Mouse (Mus musculus) liver, embryonic 14.5 days (tissue): Measurements from ENCODE around the gene Rcor1. TPM values are rescaled to one million over a fixed set of nuclear protein-coding genes. Genes with fewer than 3 reads are reported as not detected.

Experiments
- ATAC-seq: fragments of 200-750 bp; cut with Nextera tagmentation; 2 replicates; pipeline ENCODE4 v1.8.0; 2017; ENCODE audit warnings: moderate number of reproducible peaks, mild to moderate bottlenecking, moderate library complexity; ENCODE audit not compliant: insufficient read depth
- DNase-seq, 3 experiments: peaks; one replicate each; pipeline ENCODE4 v3.0.0-alpha.2; 2012 to 2013; ENCODE audit warnings: low read depth in 3 of 3, low spot score in 3 of 3
- H3K27ac ChIP-seq: fragments of 300-500 bp; sonication (generic); 2 replicates; pipeline ENCODE4 v1.5.1; 2014; ENCODE audit warnings: moderate library complexity, mild to moderate bottlenecking, control low read depth, inconsistent platforms
- H3K27me3 ChIP-seq: fragments of 300-500 bp; sonication (generic); 2 replicates; pipeline ENCODE4 v1.6.1; 2014; ENCODE audit warnings: mild to moderate bottlenecking, low read length, moderate library complexity; ENCODE audit not compliant: control insufficient read depth, insufficient read depth
- H3K36me3 ChIP-seq: fragments of 300-500 bp; sonication (generic); replicated peaks from 2 replicates; pipeline ENCODE4 v1.6.1; 2014; ENCODE audit warnings: low read depth; ENCODE audit not compliant: control insufficient read depth, insufficient read depth
- H3K4me1 ChIP-seq, 2 experiments: fragments of 200-500 bp in 1 of 2; fragments of 300-500 bp in 1 of 2; sonication (generic) in 1 of 2; replicated peaks; 2 replicates each; pipeline ENCODE4 v1.6.1; 2012 to 2014; ENCODE audit warnings: antibody characterized with exemption in 1 of 2, inconsistent platforms in 1 of 2, low read length in 1 of 2; ENCODE audit not compliant: control insufficient read depth in 2 of 2, insufficient read depth in 2 of 2
- H3K4me2 ChIP-seq: fragments of 300-500 bp; sonication (generic); 2 replicates; pipeline ENCODE4 v1.6.1; 2014; ENCODE audit warnings: low read depth, mild to moderate bottlenecking, control low read depth, moderate library complexity
- H3K4me3 ChIP-seq, 2 experiments: fragments of 200-500 bp in 1 of 2; fragments of 300-500 bp in 1 of 2; sonication (generic) in 1 of 2; 2 replicates each; pipeline ENCODE4 v1.5.1; 2012 to 2014; ENCODE audit warnings: low read depth in 2 of 2, low read length in 2 of 2, mild to moderate bottlenecking in 2 of 2, control low read depth in 1 of 2, inconsistent platforms in 1 of 2, moderate library complexity in 1 of 2; ENCODE audit not compliant: insufficient read depth in 1 of 2
- H3K9ac ChIP-seq: fragments of 300-500 bp; sonication (generic); replicated peaks from 2 replicates; pipeline ENCODE4 v1.6.1; 2014; ENCODE audit warnings: mild to moderate bottlenecking, control low read depth, moderate library complexity
- H3K9me3 ChIP-seq: fragments of 300-500 bp; sonication (generic); 2 replicates; pipeline ENCODE4 v1.6.1; 2016; ENCODE audit warnings: low read length, mixed read lengths; ENCODE audit not compliant: control insufficient read depth
- CTCF ChIP-seq: IDR thresholded peaks from 2 replicates; pipeline ENCODE4 v1.5.1; 2016; ENCODE audit warnings: antibody characterized with exemption, low read depth, control low read depth
- EP300 ChIP-seq: IDR thresholded peaks from 2 replicates; pipeline ENCODE4 v1.6.1; 2016; ENCODE audit warnings: antibody characterized with exemption, low read depth
- WGBS: fragments of 180-500 bp; shearing (Covaris S2); extraction: QIAGEN DNeasy Blood & Tissue Kit; methylation state at CpG from one replicate; pipeline ENCODE4 v1.1.7; 2014; ENCODE audit not compliant: insufficient replicate concordance; 5-methylcytosine and 5-hydroxymethylcytosine counted together
- polyA plus RNA-seq, 2 experiments: library from polyadenylated mRNA; depleted of rRNA in 1 of 2; stranded (reverse) in 1 of 2; unstranded in 1 of 2; fragments of >200 nt; fragmentation: Nextera tagmentation in 1 of 2; extraction: Ambion mirVana in 1 of 2; gene quantifications; 2 replicates each; pipeline versions ENCODE4 v1.2.1 to v1.2.3; 2012 to 2014

Rcor1 gene
- polyA plus RNA-seq, 2 experiments = 5.8 to 9.1 TPM

DNA sequence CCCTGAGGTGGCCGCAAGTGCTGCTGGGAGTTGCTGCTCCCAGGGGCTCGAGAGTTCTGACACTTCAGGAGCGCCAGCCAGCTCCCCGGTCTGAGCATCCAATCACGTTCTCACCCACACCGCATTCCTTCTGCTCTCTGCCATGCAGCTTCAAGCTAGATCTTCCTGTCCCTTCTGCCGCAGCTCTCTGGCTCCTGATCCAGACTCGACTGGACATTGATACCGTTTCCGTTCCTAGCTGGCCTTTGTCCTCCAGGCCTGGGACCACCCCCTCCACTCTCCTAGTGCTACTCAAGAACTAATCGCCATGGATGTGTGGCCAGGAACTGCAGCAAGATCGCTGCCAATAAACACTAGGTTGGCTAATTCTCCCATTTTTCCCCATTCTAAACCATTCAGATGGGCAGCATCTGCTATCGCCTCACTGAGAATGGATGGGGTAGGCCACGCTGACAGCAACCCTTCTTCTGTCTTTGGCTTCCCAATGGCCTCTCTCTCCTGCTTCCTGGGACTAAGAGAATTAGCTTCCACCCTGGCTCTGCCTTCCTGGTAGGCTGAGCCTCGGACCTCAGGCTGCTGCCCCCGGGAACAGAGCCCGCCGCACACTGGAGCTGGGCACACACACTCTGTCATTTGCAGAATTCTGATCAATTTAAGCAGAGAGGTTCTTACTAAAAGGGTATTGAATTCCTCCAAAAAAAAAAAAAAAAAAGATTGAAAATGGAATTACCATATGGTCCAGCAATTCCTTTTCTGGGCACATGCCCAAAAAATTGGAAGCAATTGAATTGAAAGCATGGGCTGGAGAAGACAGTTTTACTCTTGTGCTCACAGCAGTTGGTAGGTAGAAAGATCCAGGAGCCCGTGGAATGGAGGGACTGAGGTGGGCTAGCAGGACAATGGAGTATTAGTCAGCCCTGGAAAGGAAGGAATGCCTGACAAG lies 95.9 kb downstream of the Rcor1 start:
- H3K27me3 ChIP-seq = no peaks in the 10 kb centered on the region
- no peaks in the 10 kb centered on the region for H3K36me3 ChIP-seq
- 70% methylated on average over 19 of the region's 19 CpGs for WGBS
- H3K4me2 ChIP-seq = no peak overlapping the region
- 0 out of 4 replicates have a peak, but pooled peaks cover 0 to 2% of the 10 kb centered on the region in 2 experiments for H3K4me1 ChIP-seq
- H3K9ac ChIP-seq = no peak overlapping the region
- no peak overlapping the region for H3K27ac ChIP-seq
- no peaks in the 10 kb centered on the region for H3K9me3 ChIP-seq
- DNase-seq (no peak), ATAC-seq (no peak)
- no peak overlapping the region for H3K4me3 ChIP-seq
- TF ChIP-seq EP300 = no peak
- no peak for TF ChIP-seq CTCF

GRCm38 (mm10) chr12:111135953-111136352 lies 96.8 kb downstream of the Rcor1 start:
- no peaks in the 10 kb centered on the region for H3K27me3 ChIP-seq
- no peak overlapping the region for H3K9ac ChIP-seq
- no peaks in the 10 kb centered on the region for H3K36me3 ChIP-seq
- H3K9me3 ChIP-seq = no peaks in the 10 kb centered on the region
- no peak for DNase-seq
- 57% methylated on average over 3 of the region's 3 CpGs for WGBS
- no peak overlapping the region for H3K27ac ChIP-seq
- TF ChIP-seq EP300 (no peak), CTCF (no peak)
- no peak overlapping the region for H3K4me2 ChIP-seq
- H3K4me3 ChIP-seq = no peak overlapping the region
- no peak for ATAC-seq
- H3K4me1 ChIP-seq = 0 out of 4 replicates have a peak, but pooled peaks cover 0 to 2% of the 10 kb centered on the region in 2 experiments

DNA sequence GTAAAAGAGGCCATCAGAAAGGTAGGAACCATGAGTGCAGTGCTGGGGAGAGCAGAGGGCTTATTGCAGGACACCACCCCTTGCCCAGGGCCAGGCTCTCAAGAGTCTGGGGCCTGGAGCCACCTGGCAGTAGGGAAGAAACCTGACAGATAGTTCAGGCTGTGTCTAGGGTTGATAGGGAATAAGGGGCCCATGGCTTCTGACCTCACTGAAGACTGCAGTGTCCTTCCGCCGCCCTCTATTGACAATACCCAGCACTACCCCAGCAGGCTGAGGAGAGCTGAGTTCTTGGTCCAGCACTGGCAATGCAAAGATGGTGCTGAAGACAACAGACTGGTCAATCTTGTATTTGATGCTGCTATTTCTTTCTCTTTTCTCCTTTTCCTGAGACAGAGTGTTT lies 97.9 kb downstream of the Rcor1 start:
- TF ChIP-seq EP300 (no peak), CTCF (peak; percentile 64)
- Histone ChIP-seq H3K4me2 (no peak overlapping the region), H3K4me3 (no peak overlapping the region), H3K9ac (no peak overlapping the region), H3K4me1 (0 out of 4 replicates have a peak, but pooled peaks cover 0 to 2% of the 10 kb centered on the region in 2 experiments), H3K9me3 (no peaks in the 10 kb centered on the region), H3K27me3 (no peaks in the 10 kb centered on the region), H3K36me3 (no peaks in the 10 kb centered on the region), H3K27ac (no peak overlapping the region)
- no peak for DNase-seq
- peak; percentile 31; the same call in 1 of the 2 replicates for ATAC-seq
- 56% methylated on average over 2 of the region's 2 CpGs for WGBS

DNA sequence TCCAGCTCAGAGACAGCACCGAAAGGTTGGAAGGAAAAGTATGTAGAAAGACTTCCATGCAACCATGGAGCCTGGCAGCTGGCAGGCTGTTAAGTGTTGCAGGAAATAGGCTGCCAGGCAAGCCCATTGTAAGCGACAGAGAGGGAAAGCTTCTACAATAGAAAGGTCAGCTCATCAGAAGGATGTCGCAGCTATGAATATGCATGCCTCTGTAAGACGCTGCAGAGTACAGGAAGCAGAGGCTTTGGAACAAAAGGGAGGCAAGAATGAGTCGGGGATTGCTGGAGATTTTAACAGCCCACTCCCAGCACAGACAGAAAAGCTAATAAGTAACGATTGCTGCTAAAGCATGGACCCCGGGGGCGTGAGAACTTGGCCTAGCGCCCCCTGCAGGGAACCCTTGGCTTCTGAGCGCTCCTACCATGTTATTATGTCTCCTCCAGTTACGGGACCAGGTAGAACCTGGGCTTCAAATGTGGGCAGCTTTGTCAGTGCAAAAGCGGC lies 103.9 kb downstream of the Rcor1 start:
- TF ChIP-seq CTCF (peak; percentile 55), EP300 (no peak)
- WGBS = 20% methylated on average over 12 of the region's 12 CpGs
- no peak for DNase-seq

DNA sequence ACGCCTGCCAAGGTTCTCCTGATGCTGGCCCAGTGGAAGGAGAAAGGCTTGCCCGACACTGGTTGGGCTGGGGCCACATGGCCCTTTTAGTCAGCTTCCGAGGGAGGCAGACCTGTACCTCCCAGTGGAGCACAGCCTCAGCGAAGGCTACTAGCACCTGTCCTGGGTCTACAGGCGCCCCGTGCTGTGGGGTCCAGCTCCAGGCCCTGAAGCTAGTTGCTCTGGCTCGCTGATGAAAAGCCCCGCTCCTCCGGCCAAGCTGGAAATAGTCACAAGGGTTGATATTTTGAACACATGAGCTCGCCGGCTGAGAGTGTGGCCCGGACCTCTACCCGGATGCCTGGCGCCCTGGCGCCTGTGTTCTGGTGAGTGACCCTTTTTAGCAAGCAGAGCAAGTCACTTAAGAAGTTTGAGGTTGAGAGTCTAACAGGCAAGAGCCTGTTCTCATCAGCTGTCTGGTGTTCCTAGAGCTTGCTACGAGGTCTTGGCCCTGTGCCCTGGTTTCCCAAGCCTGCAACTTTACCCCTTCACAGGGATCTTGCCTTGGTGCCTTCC lies 104.4 kb downstream of the Rcor1 start:
- 68% methylated on average over 16 of the region's 16 CpGs for WGBS
- Histone ChIP-seq H3K4me2 (no peak overlapping the region), H3K27me3 (no peaks in the 10 kb centered on the region), H3K9ac (no peak overlapping the region), H3K4me1 (no peaks in the 10 kb centered on the region; a peak in 1 of 4 replicates), H3K27ac (no peak overlapping the region), H3K36me3 (no peaks in the 10 kb centered on the region), H3K4me3 (no peak overlapping the region), H3K9me3 (no peaks in the 10 kb centered on the region)
- ATAC-seq = no peak
- DNase-seq = no peak
- TF ChIP-seq EP300 = no peak
- TF ChIP-seq CTCF = no peak

More for the DNA sequence above, 103.9 kb downstream of the Rcor1 start:
- H3K4me3 ChIP-seq = no peak overlapping the region
- H3K4me2 ChIP-seq = no peak overlapping the region
- H3K9me3 ChIP-seq = no peaks in the 10 kb centered on the region
- no peak for ATAC-seq
- no peaks in the 10 kb centered on the region for H3K27me3 ChIP-seq
- H3K36me3 ChIP-seq = no peaks in the 10 kb centered on the region
- H3K4me1 ChIP-seq = no peaks in the 10 kb centered on the region; a peak in 1 of 4 replicates
- H3K9ac ChIP-seq = no peak overlapping the region
- H3K27ac ChIP-seq = no peak overlapping the region
